Mouse (Mus musculus) adrenal gland, postnatal 10 days (tissue): Measurements from ENCODE around the gene 4921536K21Rik. TPM values are rescaled to one million over a fixed set of nuclear protein-coding genes. Genes with fewer than 3 reads are reported as not detected.
"Not testable (repeated sequence)": the region's sequence is repeated elsewhere in the genome, so short reads cannot be mapped to it uniquely, and the experiment has no call there.

Source experiments
- DNase-seq: peaks from one replicate; pipeline ENCODE4 v3.0.0; 2021; ENCODE audit warnings: mixed read lengths
- long read RNA-seq, 2 experiments: library from polyadenylated mRNA; stranded (forward); transcript quantifications; one replicate each; pipeline ENCODE4 v2.0.0; 2021
- total RNA-seq, 2 experiments: library from RNA; stranded (reverse); gene quantifications; 2 replicates each; pipeline ENCODE4 v1.2.3; 2021

4921536K21Rik gene
- under 1 TPM; 0.55 to 0.63 TPM for total RNA-seq
- long read RNA-seq, experiment 1, partial matches to known transcripts = 0 of 1 reads
- long read RNA-seq, experiment 1, other reads (novel, unspliced or antisense) = 1 of 1 reads
- long read RNA-seq, experiment 2 = 0 reads

DNA sequence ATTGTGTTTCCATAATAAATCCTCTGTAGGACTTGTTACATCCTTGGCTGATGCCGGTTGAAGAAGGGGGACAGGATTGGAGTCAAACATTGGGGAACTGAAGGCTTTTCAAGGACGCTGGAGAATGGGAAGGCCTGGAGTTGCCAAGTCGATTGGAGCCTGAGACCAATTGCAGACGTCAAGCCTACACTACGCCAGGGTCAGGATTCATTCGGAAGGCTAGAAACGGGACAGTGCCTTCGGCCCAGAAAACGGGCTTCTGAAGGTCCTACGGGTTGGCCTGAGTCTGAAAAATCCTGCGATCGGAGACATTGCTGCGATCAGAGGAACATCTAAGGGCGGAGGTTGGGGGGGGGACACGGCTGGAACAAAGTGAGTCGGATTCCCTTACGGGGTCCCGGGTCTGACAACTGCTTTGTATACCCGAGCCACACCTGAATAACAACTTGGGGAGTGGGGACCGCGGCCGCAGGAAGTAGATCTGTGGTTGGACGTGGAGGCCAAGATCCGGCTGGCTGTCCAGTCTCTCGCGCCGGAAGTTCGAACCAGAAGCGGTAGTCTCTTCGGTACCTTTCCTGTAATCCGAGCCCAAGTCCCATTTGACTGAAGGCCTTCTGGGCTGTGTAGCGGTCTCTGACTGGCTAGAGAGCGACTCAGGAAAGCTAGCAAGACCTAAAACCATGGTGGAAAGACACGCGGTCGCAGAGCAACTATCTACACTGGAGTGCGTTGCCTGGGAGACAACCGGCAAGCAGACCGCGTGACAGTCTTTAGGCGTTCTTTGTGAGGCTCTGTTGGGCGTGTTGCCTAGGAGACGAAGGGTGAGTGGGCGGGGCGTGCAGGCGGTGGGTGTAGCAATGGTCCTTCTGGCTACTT lies at the start of gene 4921536K21Rik, which contains the start of gene Dusp18:
4921536K21Rik (minus strand) TSS at position 693 of the 876 bp plus-strand sequence.
Dusp18 (plus strand) TSS at position 835 of the 876 bp plus-strand sequence.
- DNase-seq = peak; percentile 93

DNA sequence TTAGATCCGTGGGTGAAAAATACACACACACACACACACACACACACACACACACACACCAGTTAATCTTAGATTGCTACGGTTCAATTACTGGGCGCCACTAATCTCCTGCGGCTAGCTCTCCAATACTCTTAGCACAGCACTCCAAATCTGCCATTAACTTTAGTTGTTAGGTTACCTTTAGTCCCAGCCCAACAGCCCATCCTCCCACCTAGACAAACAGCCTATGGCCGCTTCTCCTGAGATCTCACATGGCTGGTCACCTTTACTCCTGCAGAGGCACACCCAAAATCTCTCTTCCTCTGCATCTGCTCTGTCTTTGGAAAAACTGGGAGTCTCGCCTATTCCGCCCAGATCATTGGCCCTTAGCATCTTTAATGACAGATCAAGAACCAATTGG lies 46.5 kb upstream of the 4921536K21Rik start:
- no peak for DNase-seq

DNA sequence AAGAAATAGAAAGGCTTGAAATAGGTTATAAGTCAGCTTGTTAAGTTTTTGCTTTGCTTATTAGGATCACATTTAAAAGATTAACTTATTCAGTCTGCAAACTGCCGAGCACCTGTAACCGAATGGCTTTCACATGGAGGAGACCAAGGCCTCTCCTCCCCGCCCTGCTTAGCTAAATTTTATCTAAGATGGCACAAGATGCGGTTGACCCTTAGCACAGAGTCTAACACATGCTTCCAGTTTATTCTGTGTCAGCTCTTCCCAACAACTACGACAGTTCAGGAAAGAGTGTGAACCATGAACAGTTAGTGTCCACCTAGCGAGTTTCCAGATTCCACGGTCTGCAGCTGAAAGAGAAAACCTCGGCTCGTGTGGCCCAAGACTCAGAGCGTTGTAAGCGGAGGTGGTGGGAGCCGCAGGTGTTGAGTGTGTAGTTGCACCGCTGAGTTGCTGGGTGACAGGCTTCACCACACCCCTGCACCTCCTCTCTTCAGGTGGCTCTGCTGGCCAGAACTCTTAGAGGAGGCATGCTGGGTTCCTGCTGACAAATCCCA lies 42.5 kb upstream of the 4921536K21Rik start:
- DNase-seq = no peak

DNA sequence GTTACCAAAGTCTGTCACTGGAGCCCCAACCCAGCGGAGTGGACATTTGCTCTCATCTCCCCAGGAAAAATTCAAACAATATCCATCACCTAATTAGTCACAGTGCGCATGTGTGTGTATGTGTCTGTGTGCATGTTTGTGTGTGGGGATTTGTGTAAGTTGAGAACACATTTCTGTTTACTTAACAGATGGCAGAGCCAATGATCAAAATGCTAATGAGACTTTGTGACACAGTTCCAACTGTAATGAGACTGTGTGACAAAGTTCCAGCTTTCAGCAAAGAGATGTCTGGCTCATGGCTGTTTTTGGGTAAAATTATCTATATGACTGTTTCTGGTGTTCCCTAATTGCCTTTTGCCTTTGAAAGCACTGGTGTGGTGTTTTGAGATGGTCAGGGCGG lies 41.4 kb upstream of the 4921536K21Rik start:
- no peak for DNase-seq

DNA sequence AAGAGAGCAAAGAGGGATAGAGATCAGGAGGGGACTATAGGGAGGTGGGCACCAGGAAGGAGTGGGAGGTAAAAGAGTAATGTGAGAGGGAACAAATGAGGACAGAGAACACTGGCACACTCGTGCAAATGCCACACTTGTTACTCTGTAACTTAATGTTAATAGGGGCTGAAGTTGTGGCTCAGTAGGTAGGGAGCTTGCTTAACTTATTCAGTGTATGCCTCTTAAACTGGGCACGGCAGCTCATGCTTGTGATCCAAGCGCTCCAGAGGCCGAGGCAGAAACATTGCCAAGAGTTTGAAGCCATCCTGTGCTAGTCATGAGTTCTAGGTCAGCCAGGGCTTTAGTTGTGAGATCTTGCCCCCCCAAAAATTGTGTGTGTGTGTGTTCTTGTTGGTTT lies 40.2 kb upstream of the 4921536K21Rik start:
- DNase-seq = no peak

DNA sequence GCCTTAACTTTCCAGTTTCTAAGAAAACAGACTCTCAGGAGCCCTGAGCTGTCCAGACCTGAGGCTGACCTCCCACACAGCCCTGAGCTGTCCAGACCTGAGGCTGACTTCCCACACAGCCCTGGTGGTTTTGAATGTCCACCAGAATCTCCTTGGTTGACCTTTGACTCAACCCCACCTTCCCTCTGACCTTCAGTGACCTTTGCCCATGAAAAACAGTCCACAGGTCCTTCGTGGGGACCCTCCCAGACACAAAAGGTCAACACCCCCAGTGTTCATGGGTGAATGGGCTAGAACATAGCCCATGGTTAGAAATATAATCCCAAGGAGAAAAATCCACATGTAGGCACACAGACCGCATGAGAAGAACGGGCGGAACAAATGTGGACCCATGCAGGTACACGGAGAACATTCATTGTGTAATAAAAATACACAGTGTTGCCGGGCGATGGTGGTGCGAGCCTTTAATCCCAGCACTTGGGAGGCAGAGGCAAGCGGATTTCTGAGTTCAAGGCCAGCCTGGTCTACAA lies 38.9 kb upstream of the 4921536K21Rik start:
- no peak for DNase-seq

DNA sequence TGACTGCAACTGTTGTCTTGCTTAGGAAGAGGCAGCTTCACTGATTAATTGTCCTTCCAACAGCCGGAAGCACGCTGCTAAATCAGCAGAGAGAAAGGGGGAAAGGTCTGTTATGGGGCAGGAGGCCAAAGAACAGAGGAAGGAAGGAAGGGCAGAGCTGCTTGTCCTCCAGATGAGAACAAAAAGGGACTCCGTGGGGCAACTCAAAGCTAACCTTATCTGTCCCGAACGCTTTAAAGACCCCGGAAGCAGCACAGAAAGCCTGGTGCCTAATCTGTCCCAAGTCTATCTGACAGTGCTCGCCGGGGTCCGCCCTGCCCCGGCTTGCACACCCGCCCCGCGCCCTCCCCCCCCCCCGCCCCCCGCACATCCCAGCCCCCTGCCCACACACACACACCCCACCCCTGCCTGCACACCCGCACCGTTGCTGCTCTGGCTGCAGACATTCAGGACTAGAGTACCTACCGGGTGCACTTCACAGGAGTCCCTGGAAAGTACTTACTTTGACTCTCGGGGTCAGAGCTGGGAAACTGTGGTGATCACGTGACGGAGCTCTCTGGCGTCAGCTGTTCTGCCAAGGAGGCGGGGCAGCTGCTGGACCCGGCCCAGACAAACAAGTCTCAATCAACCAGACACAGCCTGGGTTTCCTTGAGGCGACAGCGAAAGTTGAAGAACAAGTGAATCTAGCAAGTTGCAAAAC lies 36.8 kb upstream of the 4921536K21Rik start, which contains the start of gene Tcn2:
Tcn2 (minus strand) TSS at position 649 of the 701 bp plus-strand sequence.
- peak; percentile 93 for DNase-seq

DNA sequence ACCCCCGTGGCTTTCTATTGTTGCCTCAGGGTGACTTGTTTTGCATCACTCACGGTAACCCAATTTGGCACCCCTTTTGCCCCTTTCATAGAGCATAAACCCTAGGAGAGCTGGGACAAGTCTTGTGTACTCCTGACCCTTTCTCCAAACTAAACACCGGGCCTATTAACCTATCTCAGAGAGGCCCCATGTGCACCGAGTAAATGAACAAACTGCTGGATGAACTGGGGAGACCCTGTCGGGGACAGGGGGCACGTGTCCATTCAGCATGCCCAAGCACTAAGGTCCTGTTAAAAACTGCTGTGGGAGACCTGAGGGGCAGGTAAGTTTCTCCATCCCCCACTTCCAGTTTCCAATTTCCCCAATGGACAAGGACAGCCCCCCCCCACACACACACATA lies 36.0 kb upstream of the 4921536K21Rik start:
- DNase-seq = no peak

DNA sequence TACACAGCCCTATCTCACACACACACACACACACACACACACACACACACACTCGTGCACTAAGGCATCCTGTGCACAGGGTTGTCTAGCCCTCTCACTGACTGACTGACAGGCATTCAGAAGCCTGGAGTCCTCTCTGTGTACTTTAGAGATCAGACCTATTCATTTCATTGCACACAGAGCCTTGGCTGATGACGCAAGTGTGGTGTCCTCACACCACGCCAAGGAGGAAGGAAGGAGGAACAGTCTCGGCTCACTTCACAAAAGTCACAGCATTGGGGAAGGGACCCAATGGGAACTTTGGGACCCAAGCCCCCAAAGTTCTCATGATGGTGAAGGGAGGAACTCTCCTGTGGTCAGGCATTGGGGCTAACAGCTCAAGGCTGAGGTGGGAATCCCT lies 35.1 kb upstream of the 4921536K21Rik start:
- DNase-seq = no peak

DNA sequence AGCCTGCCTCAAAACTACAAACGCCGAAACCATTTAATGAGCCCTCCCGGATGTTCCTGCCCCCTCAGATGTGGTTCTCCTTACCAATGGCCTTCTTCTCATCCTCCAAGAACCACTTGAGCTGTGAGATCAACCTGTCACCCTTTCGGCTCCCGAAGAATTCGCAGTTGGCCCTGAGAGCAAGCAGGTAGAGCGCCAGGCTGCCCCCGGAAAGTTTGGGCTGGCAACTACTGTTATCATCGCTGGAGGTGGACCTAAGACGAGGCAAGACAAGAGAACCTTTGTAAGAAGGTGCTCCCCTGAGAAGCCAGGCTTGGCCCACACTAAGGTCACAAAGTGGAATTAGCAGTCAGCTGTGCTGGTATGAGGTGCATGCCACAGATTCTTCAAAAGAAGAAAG lies 31.0 kb upstream of the 4921536K21Rik start:
- no peak for DNase-seq

DNA sequence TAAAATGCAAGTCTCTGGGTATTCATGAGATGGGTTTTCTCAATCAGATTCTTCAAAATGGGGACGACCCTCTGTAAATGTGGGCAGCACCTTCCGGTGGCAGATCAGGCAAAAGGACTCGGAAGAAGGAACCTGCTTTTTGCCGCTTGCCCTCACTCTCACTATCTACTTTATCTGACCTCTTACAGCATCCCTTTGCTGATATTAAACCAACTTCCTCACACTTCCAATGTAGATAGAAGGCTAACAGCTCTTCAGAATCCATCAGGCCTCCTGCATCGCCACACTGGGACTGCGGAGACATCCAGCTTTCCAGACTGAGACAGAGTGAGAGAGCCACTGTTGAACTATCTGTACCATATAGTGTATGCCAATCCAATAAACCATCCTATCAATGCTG lies 27.8 kb upstream of the 4921536K21Rik start:
- no peak for DNase-seq

DNA sequence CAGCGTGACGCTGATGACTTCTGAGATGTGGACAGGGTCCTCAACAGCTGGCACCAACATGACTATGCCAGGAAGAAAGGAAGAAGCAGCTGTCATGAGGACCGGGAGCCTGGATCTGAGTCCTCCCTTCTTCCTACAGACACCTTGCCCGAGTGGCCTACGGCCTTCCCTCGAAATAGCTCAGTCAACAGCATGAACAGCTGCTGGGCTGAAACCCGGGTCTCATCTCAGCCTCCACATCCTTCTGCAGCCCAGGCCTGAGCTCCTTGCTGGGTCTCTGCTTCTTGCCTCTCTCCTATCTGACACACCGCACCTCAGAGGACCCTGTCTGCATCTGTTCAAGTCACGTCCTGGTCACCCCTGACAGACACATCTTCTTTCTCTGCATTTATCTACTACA lies 27.2 kb upstream of the 4921536K21Rik start:
- no peak for DNase-seq

DNA sequence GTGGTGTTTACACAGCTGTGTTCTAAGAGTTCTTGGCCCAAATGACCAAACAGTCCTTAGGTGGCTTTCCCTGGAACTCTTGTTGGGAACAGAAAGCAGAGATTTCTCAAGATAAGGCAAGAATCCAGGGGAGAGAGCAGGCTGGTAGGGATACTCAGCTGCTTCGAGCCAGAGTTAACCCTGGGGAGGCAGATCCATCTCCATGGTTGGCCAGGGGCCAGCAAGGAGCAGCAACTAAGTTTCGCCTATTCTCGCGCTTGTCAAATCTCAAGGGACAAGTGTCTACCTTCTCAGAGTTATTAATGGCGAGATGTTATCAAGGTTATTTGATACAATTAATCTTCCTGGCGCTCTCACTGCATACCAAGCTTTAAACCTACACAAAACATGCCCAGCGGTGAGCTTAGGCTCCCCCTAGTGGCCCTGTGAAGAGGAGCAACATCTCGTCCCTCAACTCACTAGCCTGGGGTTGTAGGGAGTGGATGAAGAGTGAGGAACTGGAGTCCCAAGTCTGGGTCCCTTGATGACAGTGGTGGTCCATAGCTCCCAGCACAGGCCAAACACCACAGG lies 26.5 kb upstream of the 4921536K21Rik start:
- peak; percentile 80 for DNase-seq

DNA sequence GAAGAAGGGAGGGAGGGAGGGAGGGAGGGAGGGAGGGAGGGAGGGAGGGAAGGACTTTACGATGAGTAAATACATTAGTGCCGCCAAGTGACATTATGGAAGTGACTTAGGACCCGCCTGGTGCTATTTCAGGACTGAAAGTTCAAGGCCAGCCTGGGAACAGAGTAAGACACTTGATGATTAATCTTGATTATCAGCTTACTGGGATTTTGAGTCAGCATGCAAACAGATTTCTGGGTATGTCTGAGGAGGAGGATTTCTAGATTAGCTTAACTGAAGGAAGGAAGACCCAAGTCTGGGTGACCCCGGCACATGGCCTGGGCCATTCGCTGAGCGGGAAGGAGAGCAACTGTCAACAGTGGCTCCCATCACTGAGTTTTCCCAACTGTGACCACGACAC lies 25.6 kb upstream of the 4921536K21Rik start:
- peak; percentile 52 for DNase-seq

DNA sequence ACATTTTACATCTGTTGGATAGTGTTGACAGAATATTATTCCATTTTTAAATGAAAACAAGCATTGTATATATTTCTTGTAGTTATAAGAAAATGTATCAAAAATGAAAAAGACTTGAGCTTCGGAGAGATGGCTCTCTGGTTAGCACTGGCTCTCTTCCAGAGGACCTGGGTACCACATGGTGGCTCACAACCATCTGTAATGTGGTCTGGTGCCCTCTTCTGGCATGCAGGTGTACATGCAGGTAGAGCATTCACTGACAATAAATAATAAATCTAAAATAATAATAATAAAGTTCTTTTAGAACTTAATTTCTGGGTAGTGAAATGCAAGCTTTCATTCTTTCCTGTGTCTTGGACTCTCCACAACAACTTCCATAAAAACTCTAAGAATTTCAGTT lies 23.8 kb upstream of the 4921536K21Rik start:
- DNase-seq = no peak

DNA sequence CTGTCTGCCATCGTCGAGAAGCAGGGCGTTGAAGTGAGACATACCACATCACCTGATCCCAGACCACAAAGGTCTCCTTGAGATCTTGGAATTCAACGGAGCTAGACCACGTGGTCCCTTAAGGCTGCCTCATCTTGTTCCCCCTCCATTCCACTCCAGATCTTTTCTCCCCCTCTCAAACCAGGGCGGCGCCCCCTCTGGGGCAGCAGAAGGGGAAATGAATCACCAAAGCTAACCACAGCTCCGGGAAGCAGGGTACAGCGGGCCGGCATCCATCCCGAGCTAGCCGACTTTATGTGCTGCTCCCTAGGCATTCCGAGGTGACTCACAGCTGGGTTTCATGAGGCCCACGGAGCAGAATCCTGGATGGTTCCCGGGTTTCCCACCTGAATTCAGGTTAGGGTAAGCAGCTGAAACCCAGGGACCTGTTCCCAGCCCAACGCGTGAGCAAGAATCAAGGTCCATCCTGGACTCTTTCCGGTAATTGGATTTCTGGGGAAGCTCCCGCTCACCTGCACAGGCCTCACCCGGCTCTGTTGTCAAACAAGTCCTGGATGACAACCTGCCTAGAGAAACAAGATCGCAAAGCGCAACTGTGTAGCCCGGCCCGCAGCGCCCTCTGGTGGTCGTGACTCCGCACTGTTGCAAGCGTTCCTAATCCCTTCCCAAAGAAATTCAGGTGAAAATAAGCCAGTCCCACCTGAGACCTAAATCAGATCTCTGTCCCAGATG lies 19.4 kb upstream of the 4921536K21Rik start, which contains the start of gene Slc35e4:
Slc35e4 (minus strand) TSS at position 556 of the 732 bp plus-strand sequence.
- peak; percentile 92 for DNase-seq

DNA sequence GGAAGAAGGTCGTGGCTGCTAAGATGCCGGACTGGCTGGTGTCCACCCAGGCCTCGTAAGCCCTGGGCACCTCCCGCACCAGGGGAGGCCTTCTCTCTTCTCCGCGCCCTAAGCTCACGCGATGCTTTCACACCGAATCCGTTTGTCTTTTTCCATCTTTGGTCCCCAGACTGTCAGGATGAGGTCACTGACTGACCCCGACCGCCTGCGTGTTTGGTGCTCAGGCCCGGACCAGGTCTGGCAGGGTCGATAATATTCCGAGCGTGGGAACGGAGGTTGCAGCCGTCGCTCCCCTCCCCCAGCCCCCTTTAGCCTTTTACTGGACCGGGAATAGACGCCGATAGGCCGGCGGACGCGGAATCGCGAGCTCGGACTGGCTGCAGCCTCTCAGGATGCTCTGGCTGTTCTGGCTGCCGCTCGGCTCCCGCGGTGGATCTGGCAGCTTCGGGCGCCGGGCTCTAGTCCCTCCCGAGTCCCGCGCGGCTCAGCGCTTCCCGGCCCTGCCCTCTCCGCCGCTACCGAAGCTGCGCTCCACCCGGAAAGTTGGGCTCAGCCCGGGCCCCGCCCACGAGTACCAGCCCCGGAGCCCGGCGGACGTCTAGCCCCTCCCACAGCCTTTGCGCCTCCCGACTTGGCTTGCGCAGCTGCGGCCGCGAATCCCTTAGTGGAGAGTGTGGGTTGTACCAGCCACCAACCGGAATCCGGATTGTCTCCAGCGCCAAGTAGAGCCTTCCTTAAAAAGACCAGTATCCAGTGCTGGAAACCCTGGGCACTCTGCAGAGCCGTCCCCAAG lies 18.6 kb upstream of the 4921536K21Rik start:
- peak; percentile 95 for DNase-seq

DNA sequence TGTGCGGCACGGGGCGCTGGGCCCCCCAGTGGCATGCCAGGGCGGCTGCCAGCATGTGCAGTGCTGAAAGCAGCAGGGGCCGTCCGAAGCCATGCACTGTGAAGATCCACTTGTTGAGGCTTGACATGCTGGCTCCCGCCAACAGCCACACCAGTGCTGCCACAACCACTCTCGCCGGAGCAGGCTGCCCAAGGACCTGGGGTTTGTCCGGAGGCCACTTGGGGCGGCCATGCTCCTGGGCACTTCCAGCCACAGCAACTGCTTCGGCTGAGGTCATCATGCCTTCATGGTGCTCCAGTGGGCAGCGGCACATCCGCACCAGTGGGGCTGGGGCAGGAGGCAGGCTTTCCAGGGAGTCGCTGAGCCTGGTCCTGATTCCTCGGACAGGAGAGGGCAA lies 18.0 kb upstream of the 4921536K21Rik start:
- DNase-seq = peak; percentile 49

DNA sequence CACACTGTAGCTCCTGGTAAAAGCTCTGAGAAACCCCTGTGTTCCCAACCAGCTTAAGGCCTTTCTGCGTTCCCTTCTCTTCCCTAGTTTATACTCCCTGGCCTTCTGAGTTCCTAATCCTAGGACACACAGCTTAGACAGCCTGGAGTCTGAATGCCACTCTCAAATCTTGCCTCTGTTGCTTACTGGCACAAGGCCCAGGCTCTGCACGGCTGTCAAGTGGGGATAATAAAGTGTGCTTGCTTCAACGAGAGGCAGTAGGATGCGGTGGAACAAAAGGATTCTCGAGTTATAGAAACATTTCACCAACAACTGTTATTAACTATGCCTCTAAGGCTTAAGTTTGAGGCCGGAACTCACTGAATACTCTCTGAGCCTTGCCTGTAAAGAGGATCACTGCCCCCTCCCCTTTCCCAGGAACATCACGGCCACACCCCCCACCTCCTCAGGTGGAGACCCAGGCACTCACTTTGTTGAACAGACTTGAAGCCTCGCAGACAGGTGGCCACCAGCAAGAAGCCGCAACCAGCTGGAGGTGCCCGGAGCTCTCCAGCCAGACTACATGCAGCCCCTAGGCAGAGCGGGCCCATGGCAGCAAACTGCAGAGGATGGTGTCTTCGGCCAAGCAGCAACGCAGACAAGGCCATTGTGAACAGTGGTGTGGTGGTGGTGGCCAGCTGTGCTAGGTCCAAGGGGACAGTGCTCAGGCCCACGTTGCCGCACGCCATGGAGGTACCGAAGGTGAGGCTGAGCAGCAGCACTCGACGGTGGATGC lies 17.4 kb upstream of the 4921536K21Rik start:
- peak; percentile 49 for DNase-seq

DNA sequence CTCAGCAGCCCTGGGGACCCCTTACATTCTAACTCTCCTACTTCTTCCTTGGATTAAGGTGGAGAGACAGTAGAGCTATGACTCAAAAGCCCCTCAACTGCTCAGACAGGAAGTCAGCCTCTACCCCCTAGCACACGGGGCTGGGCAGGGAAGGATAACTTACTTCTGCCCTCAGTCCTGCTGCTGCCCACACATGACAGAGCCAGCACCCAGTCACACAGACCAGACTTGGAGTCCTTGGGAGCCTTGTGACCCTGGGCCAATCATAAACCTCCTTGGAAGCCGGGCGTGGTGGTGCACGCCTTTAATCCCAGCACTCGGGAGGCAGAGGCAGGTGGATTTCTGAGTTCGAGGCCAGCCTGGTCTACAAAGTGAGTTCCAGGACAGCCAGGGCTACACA lies 16.5 kb upstream of the 4921536K21Rik start:
- DNase-seq = not testable (repeated sequence)
